Mouse (Mus musculus) spleen, postnatal 36 days (tissue): ENCODE results near the gene Fgfr2.

Source experiments
- DNase-seq, 2 experiments: peaks; one replicate each; pipeline ENCODE4 v3.0.0; 2022; ENCODE audit warnings: low spot score in 2 of 2, mixed read lengths in 1 of 2

The Fgfr2 gene

DNA sequence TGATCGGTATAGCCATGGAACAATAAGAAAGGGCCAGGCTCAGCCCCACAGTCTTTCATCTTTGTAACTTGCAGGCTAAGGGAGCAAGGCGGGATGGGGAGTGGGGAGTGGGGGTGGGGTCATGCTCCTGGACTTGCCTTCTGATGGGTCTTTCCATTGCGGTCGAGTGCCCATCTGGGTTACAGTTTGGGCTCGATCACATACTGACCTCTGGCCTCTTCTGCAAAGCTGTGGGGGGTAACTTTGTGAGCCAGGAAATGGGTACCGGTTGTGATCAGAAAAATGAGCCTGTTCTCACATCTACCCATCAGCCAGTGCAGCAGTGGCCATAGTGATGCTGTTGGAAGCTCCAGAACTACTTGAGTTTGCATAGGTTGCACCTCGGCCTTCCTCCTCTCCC, 2164.6 kb downstream of the Fgfr2 start:
- DNase-seq: no peak

DNA sequence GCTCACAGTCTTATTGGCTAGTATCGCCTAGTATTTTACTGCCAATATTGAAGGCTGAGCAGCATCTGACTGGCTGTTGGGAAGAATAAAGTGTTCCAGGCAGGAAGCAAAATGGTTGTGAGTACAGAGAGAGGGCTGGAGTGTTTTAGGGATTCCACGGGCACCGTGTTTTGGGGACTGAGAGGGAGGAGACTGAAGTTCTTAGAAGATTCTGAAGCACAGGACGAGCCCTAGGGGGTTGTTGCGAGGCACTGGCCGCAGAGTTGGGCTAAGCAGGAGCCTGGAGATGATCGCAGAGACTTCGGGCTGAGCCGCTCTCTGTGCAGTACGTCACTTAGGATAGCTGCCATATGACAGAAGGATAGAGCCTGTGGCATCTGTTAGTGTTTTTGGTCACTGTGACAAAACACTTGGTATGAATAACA, 2169.0 kb downstream of the Fgfr2 start:
- DNase-seq: no peak

DNA sequence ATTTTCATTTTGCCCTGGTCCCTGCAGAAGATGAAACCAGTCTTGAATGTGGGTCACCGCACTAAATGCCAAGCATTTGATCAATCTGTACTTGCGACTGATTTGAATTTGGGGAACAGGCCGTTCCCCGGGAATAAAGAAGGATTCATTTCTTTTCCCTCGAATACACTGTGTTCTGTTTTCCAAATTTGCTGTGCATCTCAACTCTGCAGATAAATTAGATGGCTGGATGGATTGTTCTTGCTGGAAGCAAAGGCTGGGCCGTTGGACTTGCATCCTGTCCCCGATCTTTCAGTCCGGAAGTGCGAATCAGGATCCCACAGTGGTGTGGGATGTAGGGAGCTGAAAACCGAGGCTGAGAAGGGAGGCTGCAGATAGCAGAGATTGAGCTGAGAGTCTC, 2169.8 kb downstream of the Fgfr2 start:
- DNase-seq: no peak

DNA sequence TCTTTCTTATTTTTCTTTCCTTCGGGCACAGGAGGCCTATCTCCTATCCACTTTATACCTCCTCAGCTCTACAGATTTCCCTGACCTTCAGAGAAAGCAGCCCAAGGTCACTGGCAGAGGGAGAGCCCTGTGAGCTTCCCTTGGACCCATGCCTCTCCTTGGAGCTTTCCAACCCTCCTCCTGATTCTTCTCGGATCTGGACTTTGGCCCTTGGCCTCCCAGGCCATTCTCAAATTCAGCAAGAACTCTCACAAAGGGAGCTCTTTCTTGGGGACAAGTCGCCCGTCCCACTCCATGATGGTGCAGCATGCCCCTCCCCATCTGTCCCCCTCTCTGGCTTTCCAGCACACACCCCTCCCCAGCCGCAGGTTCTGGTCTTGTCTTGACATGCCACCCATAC, 2172.1 kb downstream of the Fgfr2 start:
- DNase-seq: no peak

DNA sequence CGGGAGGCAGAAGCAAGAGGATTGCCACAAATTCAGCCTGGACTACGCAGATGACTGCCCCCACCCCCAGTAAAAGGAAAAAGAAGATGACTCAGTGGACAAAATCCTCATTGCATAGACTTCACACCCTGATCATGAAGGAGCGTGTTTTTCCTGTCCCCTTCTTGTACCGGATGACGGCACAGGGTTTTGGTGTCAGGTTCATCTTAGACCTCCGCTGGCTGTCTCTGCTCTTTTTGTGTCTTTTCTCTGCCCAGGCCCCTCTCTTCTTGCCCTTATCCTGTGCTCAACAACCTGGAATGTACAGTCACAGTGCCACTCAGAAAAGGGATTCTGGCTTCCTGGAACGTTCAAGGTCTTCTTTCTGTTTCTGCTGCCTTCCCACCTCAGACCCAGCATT, 2172.7 kb downstream of the Fgfr2 start:
- no peak for DNase-seq

DNA sequence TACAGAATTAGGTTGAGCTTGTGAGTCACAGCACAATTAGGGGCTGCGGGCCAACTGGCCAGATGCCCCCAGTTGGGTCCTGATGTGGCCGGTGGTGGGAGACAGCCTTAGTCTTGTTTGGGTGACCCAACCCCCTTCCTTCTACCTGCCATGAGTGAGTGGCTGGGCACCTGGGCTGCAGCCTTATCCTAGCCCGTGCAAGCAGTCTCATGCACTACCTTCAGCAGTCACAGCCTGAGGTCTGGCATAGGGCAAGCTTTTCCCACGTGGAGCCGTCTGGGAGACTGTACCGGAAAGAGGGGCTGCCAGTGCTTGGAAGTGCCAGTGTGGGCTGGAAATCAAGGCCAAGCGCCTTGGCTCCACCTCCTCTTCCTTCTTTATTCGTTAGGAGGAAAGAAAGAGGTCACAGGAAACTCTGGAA, 2173.8 kb downstream of the Fgfr2 start:
- DNase-seq: no peak

DNA sequence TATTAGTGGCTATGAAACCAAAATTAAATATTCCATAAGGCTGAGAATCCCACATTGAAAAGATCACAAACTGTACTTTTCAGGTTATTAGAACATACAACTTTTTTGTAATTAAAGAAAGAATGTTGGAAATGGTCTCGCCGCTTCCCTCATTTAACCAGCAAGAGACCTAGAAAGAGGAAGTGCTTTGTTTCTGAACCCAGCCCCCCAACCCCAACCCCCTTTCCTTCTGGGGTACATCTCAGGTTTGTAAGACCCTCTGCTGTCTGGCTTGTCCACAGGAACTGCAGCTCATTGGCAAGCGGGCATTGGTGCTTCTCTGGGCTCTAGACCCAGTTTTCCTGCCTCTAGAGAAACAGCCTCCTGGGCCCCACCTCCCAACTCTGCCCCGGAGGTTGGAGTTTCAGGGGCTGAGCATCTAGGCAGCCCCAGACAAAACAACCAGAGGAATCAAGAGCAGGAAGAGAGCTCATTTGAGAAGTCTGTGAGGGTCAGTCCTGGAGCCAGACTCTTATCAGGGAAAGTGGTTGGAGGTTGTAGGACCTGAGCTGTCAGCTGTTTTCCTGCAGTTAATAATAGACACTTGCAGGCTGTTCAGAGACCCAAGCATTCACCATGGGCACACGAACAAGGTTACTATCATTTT, 2174.5 kb downstream of the Fgfr2 start:
- no peak for DNase-seq

DNA sequence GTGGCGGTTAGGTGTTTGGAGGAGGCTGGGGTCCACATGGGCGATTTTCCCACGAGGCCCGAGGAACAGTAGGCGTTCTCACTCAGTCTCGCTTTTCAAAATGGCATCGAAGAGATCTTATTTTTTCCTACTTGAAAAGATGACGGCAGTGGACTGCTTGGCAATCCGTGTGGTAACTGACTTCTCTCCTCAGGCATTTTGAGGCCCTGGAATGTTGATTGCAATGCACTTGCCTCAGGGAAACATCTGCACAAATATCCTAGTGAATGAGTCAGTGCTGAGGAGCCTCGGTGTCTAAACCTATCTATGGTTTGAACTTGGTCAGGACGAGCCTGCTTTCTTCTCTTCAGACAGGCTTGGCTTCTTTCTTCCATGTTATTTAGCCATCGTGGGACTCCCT, 2176.8 kb downstream of the Fgfr2 start:
- no peak for DNase-seq

DNA sequence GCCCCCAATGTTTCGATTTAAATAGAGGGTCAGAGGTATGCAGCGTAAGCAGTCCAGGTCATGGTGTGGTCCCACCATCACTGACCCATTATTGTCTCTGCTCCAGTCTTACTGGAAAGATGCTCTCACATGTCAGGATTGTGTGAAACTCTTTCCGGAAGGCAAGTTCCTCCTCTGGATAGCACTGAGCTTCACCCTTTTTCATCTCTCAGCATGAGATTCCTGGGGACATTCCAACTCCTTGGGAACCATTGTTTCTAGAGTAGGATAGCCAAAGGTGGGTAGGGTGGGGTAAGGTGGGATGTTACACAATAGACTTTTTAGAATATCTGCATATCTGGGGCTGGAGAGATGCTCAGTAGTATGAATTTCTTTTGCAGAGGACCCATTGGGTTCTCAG, 2177.4 kb downstream of the Fgfr2 start:
- DNase-seq: no peak

DNA sequence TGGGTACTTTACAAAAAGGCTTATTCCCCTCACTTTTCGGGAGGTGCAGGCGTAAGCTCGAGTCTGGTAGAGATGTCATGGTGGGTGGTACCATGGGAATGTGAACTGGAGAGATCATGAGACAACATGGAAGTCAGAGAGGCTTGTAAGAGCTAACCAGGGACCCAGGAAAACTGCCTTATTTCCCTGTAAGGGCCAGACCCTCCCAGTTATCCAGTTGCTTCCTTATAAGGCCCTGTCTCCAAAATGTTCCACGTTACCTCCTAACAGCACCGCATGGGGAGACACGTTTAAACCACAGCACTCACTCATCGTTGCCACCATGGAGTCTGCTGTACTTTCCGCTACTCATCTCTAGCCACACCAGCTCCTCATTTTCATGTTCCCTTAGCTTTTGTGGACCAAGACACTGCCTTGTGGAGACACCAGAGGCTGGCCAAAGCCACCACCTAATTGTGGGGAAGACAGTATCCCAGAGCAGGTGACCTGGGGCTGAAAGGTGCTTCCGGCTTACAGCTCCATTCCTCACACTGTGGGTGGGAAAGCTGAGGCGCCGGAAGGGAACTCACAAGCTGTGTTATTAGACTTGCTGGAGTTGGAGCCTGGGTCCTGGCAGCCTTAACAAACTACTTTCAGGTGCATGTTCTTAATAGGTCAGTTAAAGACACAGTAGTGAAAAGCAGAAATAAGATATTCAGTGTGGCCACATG, 2178.2 kb downstream of the Fgfr2 start:
- no peak for DNase-seq

DNA sequence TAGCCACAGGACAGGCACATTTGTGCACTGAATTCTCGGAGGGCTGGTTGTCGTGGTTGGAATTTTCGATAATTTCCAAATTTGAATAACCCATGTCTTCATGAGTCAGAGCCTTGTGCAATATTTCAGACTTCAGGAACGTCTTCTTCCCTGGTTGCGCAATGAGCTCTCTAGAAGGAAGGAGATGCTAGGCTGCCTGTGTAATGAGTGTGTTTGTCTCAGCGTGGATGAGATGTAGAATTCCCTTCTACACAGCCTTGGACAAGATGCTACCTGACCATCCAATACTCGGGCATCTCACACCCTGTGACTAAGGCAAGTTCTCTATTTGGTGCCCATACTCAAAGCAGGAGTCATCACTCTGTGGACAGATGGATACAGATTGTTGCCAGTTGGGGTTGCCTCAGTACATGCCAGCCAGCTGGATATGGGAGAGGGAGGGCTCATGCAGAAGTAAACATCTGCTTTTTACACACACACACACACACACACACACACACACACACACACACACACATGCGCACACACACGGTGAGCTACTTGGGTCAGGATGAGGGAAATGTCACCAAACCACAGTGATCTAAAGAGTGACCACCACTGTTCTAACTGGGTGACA, 2179.8 kb downstream of the Fgfr2 start:
- DNase-seq: no peak

DNA sequence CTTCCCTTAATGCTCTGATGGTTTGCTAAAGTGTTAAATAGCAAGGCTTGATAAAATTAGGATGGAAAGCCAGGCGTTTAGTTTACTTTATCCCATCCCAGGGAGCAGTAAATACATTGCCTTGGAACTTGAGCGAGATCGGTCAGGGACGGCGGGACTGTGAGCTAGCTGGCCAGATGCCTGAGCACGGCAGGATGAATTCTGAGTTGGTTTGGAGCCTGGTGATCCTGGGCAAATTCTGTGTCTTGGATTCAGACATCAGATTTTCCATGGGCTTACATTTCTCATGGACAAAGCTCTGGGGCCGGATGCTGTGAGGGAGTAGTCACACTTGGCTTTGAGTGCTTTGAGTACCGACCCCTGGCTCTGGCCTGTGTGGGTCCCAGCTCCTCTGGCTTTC, 2182.4 kb downstream of the Fgfr2 start:
- DNase-seq: no peak

DNA sequence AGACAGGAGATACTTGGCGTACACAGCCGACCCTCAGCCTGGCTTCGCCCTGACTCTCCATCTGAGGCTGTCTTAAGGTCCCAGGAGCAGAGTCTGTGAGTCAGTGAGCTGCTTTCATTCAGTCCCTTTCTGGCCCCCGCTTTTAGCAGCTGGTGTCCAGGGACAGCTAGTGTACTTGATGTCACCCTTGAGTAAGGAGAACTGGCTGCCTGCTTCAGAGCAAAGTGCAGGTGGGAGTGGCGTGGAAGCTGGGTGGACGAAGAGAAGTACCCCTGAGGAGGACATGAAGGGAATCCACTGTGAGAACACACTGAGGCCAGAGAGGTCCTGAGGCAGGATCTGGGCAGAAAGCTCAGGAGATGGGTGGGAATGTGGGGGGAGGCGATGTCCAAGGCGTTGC, 2184.3 kb downstream of the Fgfr2 start:
- DNase-seq: no peak

DNA sequence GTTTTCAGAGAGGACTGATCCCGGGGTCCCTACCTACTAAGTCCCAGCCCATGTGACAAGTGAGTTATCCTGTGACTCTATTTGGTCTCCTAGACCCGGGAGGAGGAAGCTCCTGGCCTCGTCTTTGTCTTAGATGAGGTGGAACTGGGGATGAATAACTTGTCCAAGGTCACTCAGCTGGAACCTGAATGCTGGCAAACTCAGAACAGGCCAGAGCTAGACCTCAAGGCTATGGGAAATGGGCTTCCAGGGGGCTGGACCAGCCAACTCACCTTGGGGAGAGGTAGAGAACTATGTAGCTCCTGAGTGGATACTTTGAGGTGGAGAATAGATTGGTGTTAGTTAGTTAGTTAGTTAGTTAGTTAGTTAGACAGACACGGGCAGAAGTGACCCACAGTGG, 2185.1 kb downstream of the Fgfr2 start:
- DNase-seq: no peak

DNA sequence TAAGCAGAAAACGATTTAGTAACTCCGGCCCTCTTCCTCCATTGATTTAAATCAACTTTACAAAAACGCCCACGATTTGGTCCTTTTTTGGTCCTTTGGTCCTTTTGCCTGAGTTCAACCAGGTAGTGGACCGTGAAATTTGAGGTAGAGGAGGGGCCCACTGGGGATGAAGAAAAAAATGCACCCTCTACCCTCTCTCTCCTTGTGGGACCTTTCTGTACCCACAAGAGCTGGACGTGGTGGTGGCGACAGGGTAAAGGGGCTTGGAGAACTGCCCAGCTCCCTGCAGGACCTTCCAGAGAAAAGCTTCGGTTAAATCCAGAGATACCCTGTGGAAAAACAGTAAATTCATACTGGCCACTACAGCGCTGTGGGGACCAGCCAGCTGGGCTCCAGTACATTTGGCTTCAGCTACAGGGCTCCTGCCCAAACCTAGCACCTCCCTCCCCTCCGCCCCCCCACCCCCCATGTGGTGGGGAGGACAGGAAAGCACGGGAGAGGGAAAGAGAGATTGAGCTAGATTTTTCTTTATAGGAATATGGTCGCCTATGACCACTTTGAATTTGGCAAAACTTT, 2185.8 kb downstream of the Fgfr2 start:
- DNase-seq: no peak

DNA sequence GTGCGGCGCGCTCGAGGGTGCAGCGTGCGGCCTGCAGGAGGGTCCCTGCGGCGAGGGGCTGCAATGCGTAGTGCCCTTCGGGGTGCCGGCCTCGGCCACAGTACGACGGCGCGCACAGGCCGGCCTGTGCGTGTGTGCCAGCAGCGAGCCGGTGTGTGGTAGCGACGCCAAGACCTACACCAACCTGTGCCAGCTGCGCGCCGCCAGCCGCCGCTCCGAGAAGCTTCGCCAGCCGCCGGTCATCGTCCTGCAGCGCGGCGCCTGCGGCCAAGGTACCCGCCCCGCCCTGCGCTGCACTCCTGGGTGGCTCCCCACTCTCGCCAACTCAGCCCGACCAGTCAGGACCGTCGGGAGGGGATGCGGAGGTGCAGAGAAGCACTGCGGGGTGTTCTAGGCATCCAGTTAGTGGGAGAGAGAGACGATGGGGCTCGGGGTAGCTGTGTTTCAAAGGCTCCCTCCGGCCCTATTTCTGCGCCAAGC, 2186.6 kb downstream of the Fgfr2 start:
- no peak for DNase-seq

DNA sequence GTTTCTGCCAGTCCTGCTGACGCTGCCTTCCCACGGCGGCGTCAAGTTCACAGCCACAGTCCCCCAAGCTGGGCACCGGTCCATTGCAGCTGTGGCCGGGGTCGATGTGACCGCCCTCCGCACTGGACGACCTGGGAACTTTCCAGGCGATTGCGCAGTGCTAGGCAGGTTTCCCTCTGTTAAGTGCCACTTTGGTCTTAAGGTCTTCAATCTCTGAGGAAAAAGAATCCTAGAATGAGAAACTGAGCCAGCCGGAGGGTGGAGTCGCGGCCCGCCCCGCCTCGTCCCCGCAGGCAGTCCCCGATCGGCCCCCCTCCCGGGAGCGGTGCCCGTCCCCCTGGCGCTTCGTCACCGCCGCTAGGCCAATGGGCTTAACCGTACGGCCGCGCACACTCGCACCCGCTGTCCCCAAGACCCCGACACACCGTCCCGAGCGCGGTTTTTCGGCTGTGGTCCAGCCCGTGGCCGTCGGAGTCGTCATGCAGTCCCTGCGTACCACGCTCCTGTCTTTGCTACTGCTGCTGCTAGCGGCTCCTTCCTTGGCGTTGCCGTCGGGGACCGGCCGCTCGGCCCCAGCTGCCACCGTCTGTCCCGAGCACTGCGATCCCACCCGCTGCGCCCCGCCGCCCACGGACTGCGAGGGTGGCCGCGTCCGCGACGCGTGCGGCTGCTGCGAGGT, 2187.2 kb downstream of the Fgfr2 start, which contains the start of gene Htra1:
Gene Htra1, plus strand, starts transcription at position 319 of the 679 bp plus-strand sequence.
- peak in 1 of 2 experiments; percentile 14 for DNase-seq

DNA sequence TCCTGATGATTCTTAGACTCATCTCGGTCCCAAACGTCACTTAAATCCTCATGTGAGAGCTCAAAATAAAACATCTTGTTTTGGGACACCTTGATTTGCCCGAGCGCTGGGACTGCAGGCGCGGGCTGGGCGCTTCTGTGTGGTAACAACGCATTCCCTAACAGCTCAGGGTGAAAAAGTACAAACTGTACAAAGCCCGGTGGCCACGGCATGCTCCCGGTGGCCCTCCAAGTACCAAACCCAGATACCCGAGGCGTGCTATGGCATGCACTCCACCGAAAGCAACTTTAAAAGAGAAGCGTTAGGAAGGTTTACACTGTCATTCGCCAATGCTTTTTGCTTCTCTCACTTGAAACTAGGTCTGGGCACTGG, 2187.7 kb downstream of the Fgfr2 start:
- no peak for DNase-seq

DNA sequence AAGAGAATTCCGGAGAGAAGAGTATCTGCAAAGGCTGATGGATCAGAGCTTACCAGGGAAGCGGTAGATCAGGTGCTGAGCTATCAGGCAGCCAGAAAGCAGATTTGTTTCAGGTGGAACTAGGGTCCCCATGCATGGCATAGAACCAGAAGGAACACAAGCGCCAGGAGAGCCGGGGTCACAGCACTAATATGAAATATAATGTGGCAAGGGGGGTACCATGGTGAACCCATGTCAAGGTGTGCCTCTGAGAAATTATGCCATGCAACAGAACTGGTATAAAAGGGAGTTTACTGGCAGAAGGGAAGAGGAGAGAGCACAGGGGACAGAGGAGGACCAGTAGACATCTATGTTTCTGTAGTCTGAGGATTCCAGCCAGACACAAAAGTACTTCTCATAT, 2188.5 kb downstream of the Fgfr2 start:
- no peak for DNase-seq

DNA sequence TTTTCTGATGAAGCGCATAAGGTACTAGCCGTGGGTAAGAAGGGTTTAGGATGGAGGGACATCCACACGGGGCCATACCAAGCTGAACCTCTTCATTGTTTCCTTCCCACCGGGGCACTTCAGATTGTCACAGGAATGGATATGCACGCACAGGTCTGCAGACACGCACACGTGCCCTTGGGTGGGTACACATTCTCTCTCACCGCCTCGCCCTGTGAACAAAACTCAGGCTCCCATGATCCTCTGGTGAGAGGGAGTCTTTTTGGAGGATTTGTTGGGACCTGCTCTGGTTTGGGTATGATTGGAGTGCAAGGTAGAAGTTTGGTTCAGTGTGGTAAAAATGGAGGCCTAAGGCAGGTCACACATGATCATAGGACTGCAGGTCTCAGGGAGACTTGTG, 2190.2 kb downstream of the Fgfr2 start:
- DNase-seq: no peak

DNA sequence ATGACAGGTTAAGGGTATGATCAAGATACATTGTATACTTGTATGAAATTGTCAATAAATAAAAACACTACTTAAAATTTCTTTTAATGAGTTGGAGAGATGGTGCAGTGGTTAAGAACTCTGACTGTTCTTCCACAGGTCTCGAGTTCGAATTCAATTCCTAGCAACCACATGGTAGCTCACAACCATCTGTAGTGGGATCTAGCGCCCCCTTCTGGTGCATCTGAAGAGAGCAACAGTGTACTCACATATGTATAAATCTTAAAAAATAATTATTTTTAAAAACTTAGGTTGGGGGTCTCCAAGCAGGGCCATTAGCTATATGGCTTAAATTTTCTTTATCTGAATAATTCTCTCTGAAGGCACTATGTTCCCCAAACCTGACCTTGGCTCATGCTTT, 2192.7 kb downstream of the Fgfr2 start:
- no peak for DNase-seq
